Mouse (Mus musculus): ENCODE measurements around the gene Hnrnpll. TPM values are rescaled to one million over a fixed set of nuclear protein-coding genes. Genes with fewer than 3 reads are reported as not detected.

The Hnrnpll gene
- polyA plus RNA-seq (2014; fragmentation: Illumina TruSeq; extraction: RNeasy Lipid Tissue Mini Kit (QIAGEN cat#74804); ENCODE audit: low read depth, low replicate concordance): 35.7 TPM

DNA sequence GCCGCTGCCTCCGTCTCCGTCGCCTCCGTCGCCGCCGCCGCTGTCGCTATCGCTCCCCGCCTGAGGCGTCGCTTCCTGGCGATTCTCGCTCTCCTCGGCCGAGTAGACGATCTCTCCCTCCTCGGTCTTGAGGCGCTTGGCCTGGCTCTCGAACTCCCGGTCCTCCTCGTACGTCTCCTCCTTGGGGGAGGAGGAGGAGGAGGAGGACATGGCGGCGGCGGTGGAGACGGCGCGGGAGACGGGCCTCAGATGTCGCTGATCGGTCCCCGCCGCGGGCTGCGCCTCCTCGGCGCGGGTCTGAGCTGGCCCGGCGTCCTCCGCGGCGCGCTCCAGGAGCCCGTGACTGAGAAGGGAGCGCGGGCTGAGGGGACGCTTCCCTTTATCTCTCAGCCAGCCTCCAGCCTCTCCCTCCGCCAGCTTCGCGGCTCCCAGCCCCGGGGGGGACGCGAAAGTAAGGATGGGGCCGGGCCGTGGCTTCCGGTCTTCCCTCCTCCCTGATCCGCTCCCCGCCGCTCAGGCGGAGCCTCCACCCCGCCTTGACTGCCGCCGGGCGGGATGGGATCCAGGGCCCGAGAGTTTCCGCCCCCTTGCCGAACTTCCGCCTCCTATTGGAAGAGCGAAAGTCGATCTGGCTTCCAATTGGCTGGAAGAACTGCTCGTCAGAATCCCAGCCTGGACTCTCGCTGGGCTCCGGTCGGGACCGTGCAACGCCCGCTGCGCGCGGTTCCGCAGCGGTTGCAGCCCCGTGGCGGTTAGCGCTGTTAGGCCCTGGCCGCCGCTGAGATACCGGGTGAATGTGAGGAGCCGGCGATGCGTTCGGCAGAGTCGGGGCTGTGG, at the start of gene Hnrnpll:
Gene Hnrnpll (minus strand): TSS at position 552 of the 837 bp plus-strand sequence.

Other genes with a start within 250 kb of the Hnrnpll start
- 124 TPM for gene Atl2, start 166.2 kb downstream of the Hnrnpll start, polyA plus RNA-seq (2014; fragmentation: Illumina TruSeq; extraction: RNeasy Lipid Tissue Mini Kit (QIAGEN cat#74804); ENCODE audit: low read depth, low replicate concordance)
- 112 TPM for gene Galm, start 65.1 kb upstream of the Hnrnpll start, polyA plus RNA-seq (2014; fragmentation: Illumina TruSeq; extraction: RNeasy Lipid Tissue Mini Kit (QIAGEN cat#74804); ENCODE audit: low read depth, low replicate concordance)
- 65.8 TPM for gene Srsf7, start 145.0 kb upstream of the Hnrnpll start, polyA plus RNA-seq (2014; fragmentation: Illumina TruSeq; extraction: RNeasy Lipid Tissue Mini Kit (QIAGEN cat#74804); ENCODE audit: low read depth, low replicate concordance)
- not detected for gene Ttc39d, start 145.1 kb upstream of the Hnrnpll start, polyA plus RNA-seq (2014; fragmentation: Illumina TruSeq; extraction: RNeasy Lipid Tissue Mini Kit (QIAGEN cat#74804); ENCODE audit: low read depth, low replicate concordance)
- gene Gemin6, start 162.1 kb upstream of the Hnrnpll start, polyA plus RNA-seq (2014; fragmentation: Illumina TruSeq; extraction: RNeasy Lipid Tissue Mini Kit (QIAGEN cat#74804); ENCODE audit: low read depth, low replicate concordance): 6.8 TPM
- gene Morn2, start 227.9 kb upstream of the Hnrnpll start, polyA plus RNA-seq (2014; fragmentation: Illumina TruSeq; extraction: RNeasy Lipid Tissue Mini Kit (QIAGEN cat#74804); ENCODE audit: low read depth, low replicate concordance): 10.6 TPM
- 5.1 TPM for gene Dhx57, start 228.1 kb upstream of the Hnrnpll start, polyA plus RNA-seq (2014; fragmentation: Illumina TruSeq; extraction: RNeasy Lipid Tissue Mini Kit (QIAGEN cat#74804); ENCODE audit: low read depth, low replicate concordance)
- not detected for gene Arhgef33, start 245.1 kb upstream of the Hnrnpll start, polyA plus RNA-seq (2014; fragmentation: Illumina TruSeq; extraction: RNeasy Lipid Tissue Mini Kit (QIAGEN cat#74804); ENCODE audit: low read depth, low replicate concordance)